Mouse (Mus musculus) ES-E14 (cell line): ENCODE results near the gene Tuba1b.

Source experiments
- CHD2 ChIP-seq: IDR thresholded peaks from 2 replicates; pipeline ENCODE4 v1.6.1; 2014; ENCODE audit warnings: mild to moderate bottlenecking, low read depth, low read length, inconsistent platforms
- HCFC1 ChIP-seq: IDR thresholded peaks from 2 replicates; pipeline ENCODE4 v1.6.1; 2012; ENCODE audit warnings: low read length, inconsistent platforms, borderline replicate concordance; ENCODE audit not compliant: insufficient read depth
- MAFK ChIP-seq: IDR thresholded peaks from 2 replicates; pipeline ENCODE4 v1.6.1; 2014; ENCODE audit warnings: mild to moderate bottlenecking, low read depth, low read length, inconsistent platforms; ENCODE audit not compliant: insufficient read depth
- ZNF384 ChIP-seq: IDR thresholded peaks from 2 replicates; pipeline ENCODE4 v1.6.1; 2012; ENCODE audit warnings: low read depth, low read length, inconsistent platforms

- no peak for TF ChIP-seq CHD2
- TF ChIP-seq MAFK: no peak
- TF ChIP-seq ZNF384: no peak
- no peak for TF ChIP-seq HCFC1
Measured at GRCm38 (mm10) chr15:98893940-98894745, 40.2 kb downstream of the Tuba1b start, which contains the start of gene Rhebl1.
